Mouse (Mus musculus) liver, postnatal 0 days (tissue): ENCODE results near the gene Snai1.

Experiments used
- CTCF ChIP-seq: sonication (generic); IDR thresholded peaks from 2 replicates; pipeline ENCODE4 v1.5.1; 2016; ENCODE audit warnings: antibody characterized with exemption, low read depth
- EP300 ChIP-seq: IDR thresholded peaks from 2 replicates; pipeline ENCODE4 v1.6.1; 2016; ENCODE audit warnings: antibody characterized with exemption, low read depth, mild to moderate bottlenecking

GRCm38 (mm10) chr2:167564551-167565311 lies 26.7 kb downstream of the Snai1 start:
- TF ChIP-seq CTCF (no peak), EP300 (no peak)
